Mouse (Mus musculus) forebrain, embryonic 12.5 days (tissue): ENCODE measurements around the gene Fam135a. TPM values are rescaled to one million over a fixed set of nuclear protein-coding genes. Genes with fewer than 3 reads are reported as not detected.

Experiments
- ATAC-seq: fragments of 200-750 bp; cut with Nextera tagmentation; 2 replicates; pipeline ENCODE4 v1.8.0; 2017; ENCODE audit warnings: moderate TSS enrichment; ENCODE audit not compliant: low FRiP score
- H3K27ac ChIP-seq: fragments of 300-500 bp; sonication (generic); 2 replicates; pipeline ENCODE4 v1.5.1; 2016; ENCODE audit warnings: mild to moderate bottlenecking
- H3K27me3 ChIP-seq: fragments of 300-500 bp; sonication (generic); 2 replicates; pipeline ENCODE4 v1.6.1; 2016; ENCODE audit warnings: mild to moderate bottlenecking
- H3K36me3 ChIP-seq: fragments of 300-500 bp; sonication (generic); replicated peaks from 2 replicates; pipeline ENCODE4 v1.6.1; 2016; ENCODE audit warnings: mild to moderate bottlenecking
- H3K4me1 ChIP-seq: fragments of 300-500 bp; sonication (generic); 2 replicates; pipeline ENCODE4 v1.6.1; 2016
- H3K4me2 ChIP-seq: fragments of 300-500 bp; sonication (generic); 2 replicates; pipeline ENCODE4 v1.6.1; 2016; ENCODE audit warnings: mild to moderate bottlenecking, moderate library complexity
- H3K4me3 ChIP-seq: fragments of 300-500 bp; sonication (generic); replicated peaks from 2 replicates; pipeline ENCODE4 v1.5.1; 2016; ENCODE audit warnings: mild to moderate bottlenecking
- H3K9ac ChIP-seq: fragments of 300-500 bp; sonication (generic); 2 replicates; pipeline ENCODE4 v1.6.1; 2016; ENCODE audit warnings: mild to moderate bottlenecking
- H3K9me3 ChIP-seq: fragments of 300-500 bp; sonication (generic); 2 replicates; pipeline ENCODE4 v1.6.1; 2016
- WGBS: fragments of 180-500 bp; shearing (Covaris S2); methylation state at CpG from one replicate; pipeline ENCODE4 v1.1.7; 2016; 5-methylcytosine and 5-hydroxymethylcytosine counted together
- polyA plus RNA-seq: library from polyadenylated mRNA; unstranded; fragments of >200 nt; fragmentation: Nextera tagmentation; extraction: Ambion mirVana; gene quantifications from 2 replicates; pipeline ENCODE4 v1.2.1, GENCODE M21; 2016

Gene Fam135a
- polyA plus RNA-seq, 1 experiment from 2014 or later: 39.0 TPM

GRCm38 (mm10) chr1:24046730-24047510, 53.2 kb downstream of the Fam135a start:
- Histone ChIP-seq H3K4me1 (no peaks in the 10 kb centered on the region), H3K9me3 (no peaks in the 10 kb centered on the region), H3K36me3 (no peaks in the 10 kb centered on the region), H3K4me2 (no peak overlapping the region), H3K27ac (no peak overlapping the region), H3K27me3 (no peaks in the 10 kb centered on the region), H3K4me3 (no peak overlapping the region), H3K9ac (no peak overlapping the region)
- 77% methylated on average over 6 of the region's 6 CpGs for WGBS
- no peak for ATAC-seq

GRCm38 (mm10) chr1:24045627-24046026, 54.5 kb downstream of the Fam135a start:
- H3K4me2 ChIP-seq: no peak overlapping the region
- H3K27me3 ChIP-seq: no peaks in the 10 kb centered on the region
- H3K36me3 ChIP-seq: no peaks in the 10 kb centered on the region
- WGBS: 73% methylated on average over 5 of the region's 5 CpGs
- H3K4me3 ChIP-seq: no peak overlapping the region
- H3K27ac ChIP-seq: no peak overlapping the region
- H3K9me3 ChIP-seq: no peaks in the 10 kb centered on the region
- ATAC-seq: no peak
- H3K4me1 ChIP-seq: no peaks in the 10 kb centered on the region
- H3K9ac ChIP-seq: no peak overlapping the region

DNA sequence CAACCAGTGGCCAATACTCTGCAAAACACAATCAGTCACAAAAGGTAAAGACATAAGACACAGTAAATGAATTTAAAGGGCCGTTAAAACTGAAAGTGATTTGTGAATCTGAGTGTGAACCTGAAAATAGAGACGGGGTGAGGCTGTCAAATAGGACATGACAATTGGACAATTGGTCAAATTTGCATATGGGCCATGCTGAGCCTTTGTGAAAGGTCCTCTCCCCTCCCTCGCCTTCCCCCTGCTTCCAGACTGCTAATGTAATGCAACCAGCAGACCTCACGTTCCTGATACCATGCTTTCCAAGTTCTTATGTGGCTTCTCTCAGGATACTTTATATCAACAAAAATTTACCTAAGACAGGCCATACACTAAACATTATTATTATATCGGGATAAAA, 57.1 kb downstream of the Fam135a start:
- ATAC-seq: no peak

DNA sequence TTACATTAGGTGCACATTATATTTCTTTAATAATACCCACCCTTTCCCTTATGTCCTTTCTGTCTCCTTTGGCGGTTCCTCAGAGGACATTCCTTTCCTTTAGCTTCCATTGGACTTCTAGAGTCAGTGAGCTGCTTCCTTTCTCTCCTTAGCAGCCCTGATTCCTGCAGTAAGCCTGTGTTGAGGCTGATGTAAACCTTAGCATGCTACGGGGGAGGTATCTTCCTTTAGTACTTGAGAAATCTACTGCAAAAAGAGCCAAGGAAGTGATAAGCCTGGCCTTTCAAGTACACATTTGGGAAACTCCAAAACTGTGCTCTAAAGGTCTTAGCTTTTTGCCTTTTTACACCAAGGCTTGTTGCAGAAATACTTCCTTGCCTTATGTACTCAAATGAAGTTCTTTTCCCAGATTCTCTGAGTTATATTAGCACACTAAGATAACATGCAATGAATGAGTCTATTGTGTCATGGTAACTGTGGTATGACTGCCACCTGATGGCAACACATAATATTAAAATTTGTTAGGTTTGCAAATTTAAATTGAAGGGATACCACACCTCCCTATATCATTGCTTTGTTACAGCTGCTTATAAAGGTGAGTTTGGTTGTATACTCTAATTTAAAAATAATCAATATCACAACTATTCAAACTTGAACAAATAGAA, 66.2 kb downstream of the Fam135a start:
- ATAC-seq: no peak
- no peak overlapping the region for H3K27ac ChIP-seq
- no peaks in the 10 kb centered on the region for H3K4me1 ChIP-seq
- H3K4me3 ChIP-seq: no peak overlapping the region
- 91% methylated on average over 2 of the region's 2 CpGs for WGBS
- H3K9ac ChIP-seq: no peak overlapping the region
- no peak overlapping the region for H3K4me2 ChIP-seq
- no peaks in the 10 kb centered on the region for H3K9me3 ChIP-seq
- peaks cover 12% of the 10 kb centered on the region for H3K36me3 ChIP-seq
- H3K27me3 ChIP-seq: no peaks in the 10 kb centered on the region

More for the DNA sequence above, 57.1 kb downstream of the Fam135a start:
- WGBS: 35% methylated on average over 5 of the region's 5 CpGs
- Histone ChIP-seq H3K36me3 (no peaks in the 10 kb centered on the region), H3K9ac (no peak overlapping the region), H3K4me1 (no peaks in the 10 kb centered on the region), H3K9me3 (no peaks in the 10 kb centered on the region), H3K4me2 (no peak overlapping the region), H3K27ac (no peak overlapping the region), H3K4me3 (no peak overlapping the region), H3K27me3 (no peaks in the 10 kb centered on the region)

GRCm38 (mm10) chr1:24010821-24011220, 89.3 kb downstream of the Fam135a start:
- Histone ChIP-seq H3K4me1 (no peaks in the 10 kb centered on the region), H3K4me2 (no peak overlapping the region), H3K36me3 (peaks cover 4% of the 10 kb centered on the region), H3K4me3 (no peak overlapping the region), H3K27ac (no peak overlapping the region), H3K9me3 (no peaks in the 10 kb centered on the region), H3K9ac (no peak overlapping the region), H3K27me3 (no peaks in the 10 kb centered on the region)
- 91% methylated on average over 6 of the region's 6 CpGs for WGBS
- ATAC-seq: no peak

DNA sequence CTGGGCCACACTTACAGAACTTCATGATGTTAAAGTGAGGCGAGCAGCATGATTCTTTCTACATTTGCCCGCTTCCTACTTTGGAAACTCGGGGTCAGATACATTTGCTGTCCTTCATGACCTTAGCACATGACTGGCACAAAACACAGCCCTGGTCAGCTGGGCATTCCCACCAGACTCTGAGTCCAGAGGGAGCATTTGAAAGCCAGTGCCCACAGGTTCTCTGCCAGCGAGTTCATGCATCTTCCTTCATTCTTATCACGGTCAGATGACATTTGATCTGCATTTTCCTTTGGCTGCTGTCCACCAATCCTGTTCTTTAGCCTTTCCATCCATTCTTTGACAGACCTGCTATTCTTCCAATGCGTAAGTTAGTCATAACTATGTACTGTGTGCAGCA, 90.1 kb downstream of the Fam135a start:
- Histone ChIP-seq H3K4me3 (no peak overlapping the region), H3K9ac (no peak overlapping the region), H3K4me2 (no peak overlapping the region), H3K9me3 (no peaks in the 10 kb centered on the region), H3K36me3 (peaks cover 4% of the 10 kb centered on the region), H3K4me1 (no peaks in the 10 kb centered on the region), H3K27me3 (no peaks in the 10 kb centered on the region), H3K27ac (no peak overlapping the region)
- WGBS: 96% methylated on average over 6 of the region's 6 CpGs
- ATAC-seq: no peak

- Histone ChIP-seq H3K9ac (no peak overlapping the region), H3K4me3 (no peak overlapping the region), H3K27ac (no peak overlapping the region), H3K9me3 (no peaks in the 10 kb centered on the region), H3K36me3 (peaks cover 5% of the 10 kb centered on the region), H3K4me2 (no peak overlapping the region), H3K4me1 (peaks cover 5% of the 10 kb centered on the region), H3K27me3 (no peaks in the 10 kb centered on the region)
- 91% methylated on average over 8 of the region's 8 CpGs for WGBS
- ATAC-seq: no peak
Measured at GRCm38 (mm10) chr1:24007621-24008020, 92.5 kb downstream of the Fam135a start.

DNA sequence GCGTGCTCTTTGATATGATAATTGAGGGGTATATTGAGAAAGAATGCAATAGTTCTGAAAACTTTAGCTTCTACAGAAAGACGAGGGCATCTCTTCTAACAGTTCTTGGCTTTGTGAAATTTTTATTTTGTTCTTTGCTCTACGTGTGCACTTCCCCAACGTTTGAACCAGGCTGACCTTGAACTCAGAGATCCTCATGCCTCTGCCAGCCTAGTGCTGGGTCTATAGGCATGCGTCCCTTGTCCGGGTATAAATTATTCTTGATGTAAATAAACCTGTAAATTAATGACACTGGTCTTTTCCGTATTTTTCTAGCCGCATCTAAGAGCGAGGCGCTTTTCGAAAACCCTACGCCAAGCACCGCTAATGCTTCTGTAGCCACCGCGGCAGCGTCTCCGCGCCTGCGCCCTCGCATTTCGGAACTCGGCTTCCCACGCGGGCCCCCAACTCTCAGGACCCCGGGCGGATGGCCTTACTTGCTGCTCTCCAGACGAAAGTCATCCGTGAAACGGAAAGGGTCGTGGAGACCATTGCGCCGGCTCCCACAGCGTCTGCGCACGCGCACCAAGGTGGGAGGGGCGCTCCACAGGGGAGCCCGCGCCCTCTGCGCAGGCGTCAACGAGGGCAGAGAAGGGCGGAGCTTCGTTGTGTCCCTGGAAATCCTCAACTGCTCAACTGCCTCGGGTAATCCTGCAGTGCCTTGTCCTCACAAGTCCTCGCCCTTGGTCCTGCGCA, 94.9 kb downstream of the Fam135a start, which contains the start of gene Sdhaf4:
Sdhaf4 (minus strand) TSS at position 587 of the 735 bp plus-strand sequence.
- WGBS: 1% methylated on average over 47 of the region's 47 CpGs
- H3K9ac ChIP-seq: peak within 1 kb of the TSS; percentile 70
- peaks cover 25% of the 10 kb centered on the region for H3K36me3 ChIP-seq
- peak within 1 kb of the TSS; percentile 61 for H3K4me3 ChIP-seq
- H3K27me3 ChIP-seq: no peaks in the 10 kb centered on the region
- H3K9me3 ChIP-seq: no peaks in the 10 kb centered on the region
- peak within 1 kb of the TSS; percentile 60 for H3K4me2 ChIP-seq
- peak; percentile 98 for ATAC-seq
- peak within 1 kb of the TSS; percentile 89 for H3K27ac ChIP-seq
- peaks cover 5% of the 10 kb centered on the region for H3K4me1 ChIP-seq

GRCm38 (mm10) chr1:23999318-23999717, 100.8 kb downstream of the Fam135a start:
- H3K4me2 ChIP-seq: no peak overlapping the region
- no peak for ATAC-seq
- no peak overlapping the region for H3K27ac ChIP-seq
- no peaks in the 10 kb centered on the region for H3K27me3 ChIP-seq
- WGBS: 94% methylated on average over 5 of the region's 5 CpGs
- H3K4me3 ChIP-seq: no peak overlapping the region
- H3K36me3 ChIP-seq: peaks cover 52% of the 10 kb centered on the region
- H3K9ac ChIP-seq: no peak overlapping the region
- peaks cover 2% of the 10 kb centered on the region for H3K4me1 ChIP-seq
- no peaks in the 10 kb centered on the region for H3K9me3 ChIP-seq

- no peak for ATAC-seq
- peaks cover 52% of the 10 kb centered on the region for H3K36me3 ChIP-seq
- H3K27ac ChIP-seq: no peak overlapping the region
- no peak overlapping the region for H3K4me3 ChIP-seq
- no peak overlapping the region for H3K9ac ChIP-seq
- H3K9me3 ChIP-seq: no peaks in the 10 kb centered on the region
- WGBS: 96% methylated on average over 7 of the region's 7 CpGs
- H3K4me1 ChIP-seq: no peaks in the 10 kb centered on the region
- H3K27me3 ChIP-seq: no peaks in the 10 kb centered on the region
- no peak overlapping the region for H3K4me2 ChIP-seq
Measured at GRCm38 (mm10) chr1:23998866-23999265, 101.3 kb downstream of the Fam135a start.

GRCm38 (mm10) chr1:23998120-23998810, 101.9 kb downstream of the Fam135a start:
- Histone ChIP-seq H3K27ac (no peak overlapping the region), H3K27me3 (no peaks in the 10 kb centered on the region), H3K4me3 (no peak overlapping the region), H3K9ac (no peak overlapping the region), H3K4me2 (no peak overlapping the region), H3K4me1 (no peaks in the 10 kb centered on the region), H3K36me3 (peaks cover 52% of the 10 kb centered on the region), H3K9me3 (no peaks in the 10 kb centered on the region)
- no peak for ATAC-seq
- 93% methylated on average over 7 of the region's 7 CpGs for WGBS

DNA sequence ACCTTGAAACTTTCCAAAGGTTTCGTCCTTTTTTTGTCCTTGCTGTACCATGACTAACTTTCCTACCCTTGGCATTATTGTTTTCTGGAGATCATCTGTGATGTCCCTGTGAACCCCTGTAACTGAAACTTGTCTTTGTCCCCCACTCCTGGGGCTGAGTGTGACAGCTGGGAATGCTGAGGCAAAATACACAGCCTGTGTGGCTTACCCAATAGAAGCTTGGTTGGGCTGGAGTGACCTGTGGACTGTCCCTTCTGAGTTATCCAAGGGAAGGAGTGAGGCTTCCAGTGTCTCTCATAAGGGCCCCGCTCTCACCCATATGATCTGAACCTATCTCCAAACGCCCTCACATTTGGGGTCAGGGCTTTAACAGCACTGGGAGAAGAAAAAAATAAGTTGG, 102.6 kb downstream of the Fam135a start:
- ATAC-seq: no peak
- H3K9me3 ChIP-seq: no peaks in the 10 kb centered on the region
- no peak overlapping the region for H3K4me2 ChIP-seq
- H3K9ac ChIP-seq: no peak overlapping the region
- WGBS: 91% methylated on average over 3 of the region's 3 CpGs
- H3K27me3 ChIP-seq: no peaks in the 10 kb centered on the region
- no peak overlapping the region for H3K4me3 ChIP-seq
- no peaks in the 10 kb centered on the region for H3K4me1 ChIP-seq
- H3K27ac ChIP-seq: no peak overlapping the region
- H3K36me3 ChIP-seq: peaks cover 46% of the 10 kb centered on the region
